Mouse (Mus musculus): ENCODE results near the gene Rin2. TPM values are rescaled to one million over a fixed set of nuclear protein-coding genes. Genes with fewer than 3 reads are reported as not detected.
A peak's percentile ranks its signal among the peaks of the same experiment; 100 is the strongest.

The Rin2 gene
- total RNA-seq, 2 experiments from 2014 or later: 24.2 to 29.3 TPM

GRCm38 (mm10) chr2:145865344-145865743 is 190.3 kb downstream of the Rin2 start:
- Histone ChIP-seq H3K27ac (no peak overlapping the region), H3K4me3 (no peak overlapping the region)
- no peak for TF ChIP-seq CTCF (IDR thresholded peaks at IDR 0.05)
- DNase-seq (ENCODE audit: extremely low spot score in 1 of 2, low spot score in 2 of 2): no peak
- intact Hi-C loops (cut with DNase I): no loop called here

- intact Hi-C loops (cut with DNase I): no loop called here
- no peak for TF ChIP-seq CTCF (IDR thresholded peaks at IDR 0.05)
- no peak for DNase-seq (ENCODE audit: extremely low spot score in 1 of 2, low spot score in 2 of 2)
- Histone ChIP-seq H3K4me3 (no peak overlapping the region), H3K27ac (no peak overlapping the region)
Observed at GRCm38 (mm10) chr2:145866238-145866637, 191.2 kb downstream of the Rin2 start.

- no peak overlapping the region for H3K4me3 ChIP-seq
- peak; percentile 8 for TF ChIP-seq CTCF (IDR thresholded peaks at IDR 0.05)
- no peak overlapping the region for H3K27ac ChIP-seq
- no peak for DNase-seq (ENCODE audit: extremely low spot score in 1 of 2, low spot score in 2 of 2)
- intact Hi-C loops (cut with DNase I): no loop called here
Observed at GRCm38 (mm10) chr2:145866695-145867449, 191.9 kb downstream of the Rin2 start.

- H3K27ac ChIP-seq: no peak overlapping the region
- no peak overlapping the region for H3K4me3 ChIP-seq
- intact Hi-C loops (cut with DNase I): no loop called here
- TF ChIP-seq CTCF (IDR thresholded peaks at IDR 0.05): no peak
- DNase-seq (ENCODE audit: extremely low spot score in 1 of 2, low spot score in 2 of 2): no peak
Observed at GRCm38 (mm10) chr2:145871308-145871707, 196.3 kb downstream of the Rin2 start.

GRCm38 (mm10) chr2:145872099-145872498 is 197.1 kb downstream of the Rin2 start:
- TF ChIP-seq CTCF (IDR thresholded peaks at IDR 0.05): no peak
- intact Hi-C loops (cut with DNase I): no loop called here
- Histone ChIP-seq H3K4me3 (no peak overlapping the region), H3K27ac (no peak overlapping the region)
- no peak for DNase-seq (ENCODE audit: extremely low spot score in 1 of 2, low spot score in 2 of 2)

GRCm38 (mm10) chr2:145873953-145874352 is 198.9 kb downstream of the Rin2 start:
- intact Hi-C loops (cut with DNase I): no loop called here
- TF ChIP-seq CTCF (IDR thresholded peaks at IDR 0.05): no peak
- Histone ChIP-seq H3K4me3 (no peak overlapping the region), H3K27ac (no peak overlapping the region)
- no peak for DNase-seq (ENCODE audit: extremely low spot score in 1 of 2, low spot score in 2 of 2)

- H3K4me3 ChIP-seq: no peak overlapping the region
- H3K27ac ChIP-seq: no peak overlapping the region
- intact Hi-C loops (cut with DNase I): no loop called here
- DNase-seq (ENCODE audit: extremely low spot score in 1 of 2, low spot score in 2 of 2): no peak
- no peak for TF ChIP-seq CTCF (IDR thresholded peaks at IDR 0.05)
Observed at GRCm38 (mm10) chr2:145874879-145875482, 200.0 kb downstream of the Rin2 start.

- TF ChIP-seq CTCF (IDR thresholded peaks at IDR 0.05): no peak
- intact Hi-C loops (cut with DNase I): no loop called here
- no peak for DNase-seq (ENCODE audit: extremely low spot score in 1 of 2, low spot score in 2 of 2)
- H3K27ac ChIP-seq: no peak overlapping the region
- no peak overlapping the region for H3K4me3 ChIP-seq
Observed at GRCm38 (mm10) chr2:145877191-145877590, 202.2 kb downstream of the Rin2 start.

- no peak overlapping the region for H3K4me3 ChIP-seq
- H3K27ac ChIP-seq: peak overlapping the region; percentile 24; the same call in 1 of the 2 replicates
- intact Hi-C loops (cut with DNase I): loop anchor here (5.0 kb wide), 2 partner anchors 89 to 184 kb away; no protein-coding TSS in a partner anchor
Observed at GRCm38 (mm10) chr2:145880887-145881747, 206.1 kb downstream of the Rin2 start.

GRCm38 (mm10) chr2:145881932-145882331 is 206.9 kb downstream of the Rin2 start:
- intact Hi-C loops (cut with DNase I): loop anchor here (5.0 kb wide), 2 partner anchors 90 to 185 kb away; no protein-coding TSS in a partner anchor
- TF ChIP-seq CTCF (IDR thresholded peaks at IDR 0.05): no peak
- no peak for DNase-seq (ENCODE audit: extremely low spot score in 1 of 2, low spot score in 2 of 2)
- Histone ChIP-seq H3K4me3 (no peak overlapping the region), H3K27ac (no peak overlapping the region)

More at GRCm38 (mm10) chr2:145880887-145881747, 206.1 kb downstream of the Rin2 start:
- TF ChIP-seq CTCF (IDR thresholded peaks at IDR 0.05): no peak
- no peak for DNase-seq (ENCODE audit: extremely low spot score in 1 of 2, low spot score in 2 of 2)

GRCm38 (mm10) chr2:145882398-145882797 is 207.4 kb downstream of the Rin2 start:
- TF ChIP-seq CTCF (IDR thresholded peaks at IDR 0.05): peak; percentile 81
- Histone ChIP-seq H3K4me3 (no peak overlapping the region), H3K27ac (no peak overlapping the region)
- intact Hi-C loops (cut with DNase I): loop anchor here (5.0 kb wide), 2 partner anchors 90 to 185 kb away; no protein-coding TSS in a partner anchor
- DNase-seq (ENCODE audit: extremely low spot score in 1 of 2, low spot score in 2 of 2): no peak
